Mouse (Mus musculus): ENCODE results near the gene Cldn6. TPM values are rescaled to one million over a fixed set of nuclear protein-coding genes. Genes with fewer than 3 reads are reported as not detected.

Cldn6 gene
- polyA plus RNA-seq, 1 experiment: not detected

DNA sequence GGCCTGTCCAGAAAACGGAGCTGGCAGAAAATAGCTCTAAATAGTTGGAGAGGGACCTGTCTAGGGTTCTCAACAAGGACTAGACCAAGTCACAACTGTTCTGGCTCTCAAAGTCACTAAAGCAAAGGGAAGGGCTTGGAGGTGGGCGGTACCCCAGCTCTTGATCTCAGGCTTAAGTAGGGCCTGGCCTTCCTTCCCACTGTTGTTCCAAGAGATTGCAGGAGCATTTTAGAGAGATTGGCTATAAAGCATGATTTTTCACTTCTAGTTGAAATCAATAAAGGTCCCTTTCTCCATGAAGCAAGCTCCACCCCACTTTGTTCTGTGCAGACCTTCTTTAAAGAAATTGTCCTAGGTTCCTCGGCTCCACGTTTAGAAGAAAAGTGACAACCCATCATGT lies 46.4 kb downstream of the Cldn6 start:
- H3K27ac ChIP-seq (ENCODE audit: insufficient read depth, low read depth, low read length): 0 out of 2 replicates have a peak overlapping the region, but pooled peaks have one; percentile 10
- TF ChIP-seq CTCF (IDR thresholded peaks at IDR 0.05; ENCODE audit: insufficient read depth, low read depth, low read length) (no peak), POLR2A (IDR thresholded peaks at IDR 0.05; ENCODE audit: insufficient read depth, low read depth, low read length) (no peak)
- WGBS: 57% methylated on average over 4 of the region's 4 CpGs
- peaks cover 6% of the 10 kb centered on the region; the same call in 1 of the 2 replicates for H3K4me1 ChIP-seq (ENCODE audit: control insufficient read depth, insufficient read depth, low read length)
- H3K4me3 ChIP-seq (ENCODE audit: insufficient read depth, low read depth, low read length): no peak overlapping the region; the same call in 1 of the 2 replicates

DNA sequence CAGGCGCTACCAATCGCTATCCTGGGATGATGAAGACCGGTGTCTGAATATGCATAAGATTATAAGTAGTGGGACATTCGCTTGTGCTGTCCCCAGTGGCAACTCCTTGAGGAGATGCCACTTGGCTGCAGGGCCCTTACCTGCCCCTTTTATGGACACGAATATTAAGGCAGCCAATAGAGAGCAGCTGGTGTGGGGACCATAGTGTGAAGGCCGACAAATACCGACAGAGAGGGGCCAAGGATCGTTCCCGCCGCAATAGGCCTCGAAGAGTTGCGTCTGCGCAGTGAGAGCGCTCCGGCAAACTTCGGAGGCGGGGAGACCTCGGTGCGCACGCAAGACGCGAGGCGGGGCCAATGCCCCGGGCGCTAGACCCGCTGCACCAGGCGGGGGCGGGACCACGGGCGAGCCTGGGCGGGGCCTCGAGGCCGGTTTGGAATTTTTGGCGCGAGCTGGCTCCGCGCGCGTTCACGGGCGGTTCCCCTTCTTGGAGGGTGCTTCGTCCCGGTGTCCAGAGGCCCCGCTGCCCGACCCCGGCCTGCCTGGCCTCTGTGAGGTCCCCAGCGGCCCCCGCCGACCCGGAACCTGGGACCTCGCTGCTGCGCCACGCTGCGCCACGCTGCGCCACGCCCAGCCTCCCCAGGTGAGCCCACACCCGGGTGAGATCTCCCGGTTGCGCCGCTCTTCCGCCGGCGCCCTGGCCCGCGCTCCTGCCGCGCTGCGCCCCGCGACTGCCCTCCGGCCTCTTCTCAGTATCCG lies 47.1 kb downstream of the Cldn6 start, which contains the start of gene Pkmyt1:
Gene Pkmyt1, plus strand, starts transcription at position 338 of the 759 bp plus-strand sequence.
- peak; percentile 74 for TF ChIP-seq POLR2A (IDR thresholded peaks at IDR 0.05; ENCODE audit: insufficient read depth, low read depth, low read length)
- TF ChIP-seq CTCF (IDR thresholded peaks at IDR 0.05; ENCODE audit: insufficient read depth, low read depth, low read length): no peak
- under 1% methylated on average over 73 of the region's 73 CpGs for WGBS
- H3K4me3 ChIP-seq (ENCODE audit: insufficient read depth, low read depth, low read length): peak within 1 kb of the TSS; percentile 67
- peaks cover 6% of the 10 kb centered on the region; the same call in 1 of the 2 replicates for H3K4me1 ChIP-seq (ENCODE audit: control insufficient read depth, insufficient read depth, low read length)
- 0 out of 2 replicates have a peak within 1 kb of the TSS, but pooled peaks have one; percentile 10 for H3K27ac ChIP-seq (ENCODE audit: insufficient read depth, low read depth, low read length)

DNA sequence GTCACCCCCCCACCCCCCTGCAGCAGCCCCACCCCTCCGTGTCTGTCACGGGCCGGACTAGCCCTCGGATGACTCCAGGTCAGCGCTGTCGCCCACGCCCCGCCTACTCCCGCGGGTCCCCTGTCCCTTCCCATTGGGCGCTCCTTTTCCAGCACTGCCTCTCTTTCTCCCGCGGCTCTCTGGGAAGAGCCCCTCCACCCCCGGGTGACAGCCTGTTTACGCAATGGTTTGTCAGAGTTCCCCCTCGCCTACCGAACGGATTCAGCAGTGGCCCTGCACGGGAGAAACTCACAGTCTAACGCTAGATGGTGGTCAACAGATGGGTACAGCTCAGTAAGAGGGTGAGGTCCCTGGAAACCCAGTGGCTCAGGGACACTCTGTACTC lies 47.7 kb downstream of the Cldn6 start:
- H3K27ac ChIP-seq (ENCODE audit: insufficient read depth, low read depth, low read length): no peak overlapping the region
- peak overlapping the region; percentile 67 for H3K4me3 ChIP-seq (ENCODE audit: insufficient read depth, low read depth, low read length)
- peaks cover 6% of the 10 kb centered on the region; the same call in 1 of the 2 replicates for H3K4me1 ChIP-seq (ENCODE audit: control insufficient read depth, insufficient read depth, low read length)
- TF ChIP-seq POLR2A (IDR thresholded peaks at IDR 0.05; ENCODE audit: insufficient read depth, low read depth, low read length) (no peak), CTCF (IDR thresholded peaks at IDR 0.05; ENCODE audit: insufficient read depth, low read depth, low read length) (no peak)
- 0% methylated on average over 20 of the region's 20 CpGs for WGBS

GRCm38 (mm10) chr17:23730441-23730840 lies 51.4 kb downstream of the Cldn6 start:
- 38% methylated on average over 1 of the region's 1 CpGs for WGBS
- Histone ChIP-seq H3K4me1 (ENCODE audit: control insufficient read depth, insufficient read depth, low read length) (peaks cover 6% of the 10 kb centered on the region; the same call in 1 of the 2 replicates), H3K27ac (ENCODE audit: insufficient read depth, low read depth, low read length) (no peak overlapping the region), H3K4me3 (ENCODE audit: insufficient read depth, low read depth, low read length) (no peak overlapping the region)
- TF ChIP-seq CTCF (IDR thresholded peaks at IDR 0.05; ENCODE audit: insufficient read depth, low read depth, low read length) (no peak), POLR2A (IDR thresholded peaks at IDR 0.05; ENCODE audit: insufficient read depth, low read depth, low read length) (no peak)

Other genes starting within 250 kb of the Cldn6 start
- not detected in 2 replicates for gene Vmn2r117, start 199.6 kb upstream of the Cldn6 start, polyA plus RNA-seq (2012; ENCODE audit: insufficient read depth, insufficient read length, low replicate concordance, missing spikeins)
- gene Zfp213, start 115.0 kb upstream of the Cldn6 start, polyA plus RNA-seq (2012; ENCODE audit: insufficient read depth, insufficient read length, low replicate concordance, missing spikeins): not detected in 2 replicates
- not detected in 2 replicates for gene Zfp13, start 79.8 kb upstream of the Cldn6 start, polyA plus RNA-seq (2012; ENCODE audit: insufficient read depth, insufficient read length, low replicate concordance, missing spikeins)
- gene Zscan10, start 78.4 kb upstream of the Cldn6 start, polyA plus RNA-seq (2012; ENCODE audit: insufficient read depth, insufficient read length, low replicate concordance, missing spikeins): not detected in 2 replicates
- gene Mmp25, start 34.0 kb upstream of the Cldn6 start, polyA plus RNA-seq (2012; ENCODE audit: insufficient read depth, insufficient read length, low replicate concordance, missing spikeins): not detected in 2 replicates
- gene Bicdl2, start 18.7 kb upstream of the Cldn6 start, polyA plus RNA-seq (2012; ENCODE audit: insufficient read depth, insufficient read length, low replicate concordance, missing spikeins): not detected in 2 replicates
- not detected in 2 replicates for gene Hcfc1r1, start 5.7 kb upstream of the Cldn6 start, polyA plus RNA-seq (2012; ENCODE audit: insufficient read depth, insufficient read length, low replicate concordance, missing spikeins)
- gene Thoc6, start 5.4 kb upstream of the Cldn6 start, polyA plus RNA-seq (2012; ENCODE audit: insufficient read depth, insufficient read length, low replicate concordance, missing spikeins): not detected in 2 replicates
- gene Tnfrsf12a, start 1.8 kb upstream of the Cldn6 start, polyA plus RNA-seq (2012; ENCODE audit: insufficient read depth, insufficient read length, low replicate concordance, missing spikeins): not detected in 2 replicates
- not detected in 2 replicates for gene Cldn9, start 4.8 kb downstream of the Cldn6 start, polyA plus RNA-seq (2012; ENCODE audit: insufficient read depth, insufficient read length, low replicate concordance, missing spikeins)
- not detected in 2 replicates for gene 1520401A03Rik, start 43.5 kb downstream of the Cldn6 start, polyA plus RNA-seq (2012; ENCODE audit: insufficient read depth, insufficient read length, low replicate concordance, missing spikeins)
- gene Pkmyt1, start 47.1 kb downstream of the Cldn6 start, polyA plus RNA-seq (2012; ENCODE audit: insufficient read depth, insufficient read length, low replicate concordance, missing spikeins): not detected in 2 replicates
- gene Paqr4, start 61.6 kb downstream of the Cldn6 start, polyA plus RNA-seq (2012; ENCODE audit: insufficient read depth, insufficient read length, low replicate concordance, missing spikeins): not detected in 2 replicates
- not detected in 2 replicates for gene Kremen2, start 66.6 kb downstream of the Cldn6 start, polyA plus RNA-seq (2012; ENCODE audit: insufficient read depth, insufficient read length, low replicate concordance, missing spikeins)
- gene Flywch1, start 92.4 kb downstream of the Cldn6 start, polyA plus RNA-seq (2012; ENCODE audit: insufficient read depth, insufficient read length, low replicate concordance, missing spikeins): not detected in 2 replicates
- gene Flywch2, start 106.8 kb downstream of the Cldn6 start, polyA plus RNA-seq (2012; ENCODE audit: insufficient read depth, insufficient read length, low replicate concordance, missing spikeins): not detected in 2 replicates
- 383 and 683 TPM in 2 replicates for gene Srrm2, start 111.3 kb downstream of the Cldn6 start, polyA plus RNA-seq (2012; ENCODE audit: insufficient read depth, insufficient read length, low replicate concordance, missing spikeins)
- gene Elob, start 149.9 kb downstream of the Cldn6 start, polyA plus RNA-seq (2012; ENCODE audit: insufficient read depth, insufficient read length, low replicate concordance, missing spikeins): not detected in 2 replicates
- gene Prss33, start 156.8 kb downstream of the Cldn6 start, polyA plus RNA-seq (2012; ENCODE audit: insufficient read depth, insufficient read length, low replicate concordance, missing spikeins): not detected in 2 replicates
- gene Prss32, start 164.6 kb downstream of the Cldn6 start, polyA plus RNA-seq (2012; ENCODE audit: insufficient read depth, insufficient read length, low replicate concordance, missing spikeins): not detected in 2 replicates
- gene Prss41, start 164.9 kb downstream of the Cldn6 start, polyA plus RNA-seq (2012; ENCODE audit: insufficient read depth, insufficient read length, low replicate concordance, missing spikeins): not detected in 2 replicates
- gene Prss21, start 188.8 kb downstream of the Cldn6 start, polyA plus RNA-seq (2012; ENCODE audit: insufficient read depth, insufficient read length, low replicate concordance, missing spikeins): not detected in 2 replicates
- not detected in 2 replicates for gene Dcpp1, start 201.6 kb downstream of the Cldn6 start, polyA plus RNA-seq (2012; ENCODE audit: insufficient read depth, insufficient read length, low replicate concordance, missing spikeins)
- not detected in 2 replicates for gene Dcpp2, start 201.6 kb downstream of the Cldn6 start, polyA plus RNA-seq (2012; ENCODE audit: insufficient read depth, insufficient read length, low replicate concordance, missing spikeins)
- gene Dcpp3, start 238.2 kb downstream of the Cldn6 start, polyA plus RNA-seq (2012; ENCODE audit: insufficient read depth, insufficient read length, low replicate concordance, missing spikeins): not detected in 2 replicates